Mouse (Mus musculus) megakaryocyte-erythroid progenitor cell, adult 5-6 weeks (primary cell): ENCODE results near the gene Piga. TPM values are rescaled to one million over a fixed set of nuclear protein-coding genes. Genes with fewer than 3 reads are reported as not detected.

Experiments
- ATAC-seq: replicated peaks from 2 replicates; pipeline ENCODE4 v1.8.0; 2016; ENCODE audit warnings: mild to moderate bottlenecking, inconsistent platforms; ENCODE audit not compliant: severe bottlenecking, poor library complexity, low FRiP score, low TSS enrichment
- total RNA-seq, 2 experiments: library from RNA; stranded (forward) in 1 of 2; stranded (reverse) in 1 of 2; fragments of 200-1000, 215-1000 nt in 1 of 2; fragments of >200 nt in 1 of 2; fragmentation: Nextera tagmentation in 1 of 2; gene quantifications; 2 replicates each; pipeline ENCODE4 v1.2.3; 2014 to 2017

Piga gene
- total RNA-seq, 2 experiments from 2014 or later: 31.1 to 39.2 TPM

DNA sequence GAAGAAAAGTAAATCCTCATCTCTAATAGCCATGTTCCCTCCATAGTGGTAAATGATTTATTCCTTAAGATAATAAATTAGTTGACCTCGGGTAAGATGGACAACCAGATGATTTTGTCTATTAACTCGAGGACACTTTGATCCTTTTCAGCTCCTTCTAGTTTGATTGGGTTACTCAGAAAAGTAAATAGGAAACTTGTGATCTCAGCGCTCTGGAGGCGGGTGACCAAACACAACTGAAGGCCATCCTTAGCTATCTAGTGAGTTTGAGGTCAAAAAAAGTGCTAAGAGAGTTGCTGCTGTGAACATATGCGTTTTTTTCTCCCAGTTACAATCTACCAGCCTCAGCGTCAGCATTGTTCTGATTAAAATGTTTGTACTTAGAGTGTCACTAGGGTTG is 11.0 kb downstream of the Piga start:
- ATAC-seq: no peak

GRCm38 (mm10) chrX:164431133-164431532 is 11.5 kb downstream of the Piga start:
- ATAC-seq: no peak

DNA sequence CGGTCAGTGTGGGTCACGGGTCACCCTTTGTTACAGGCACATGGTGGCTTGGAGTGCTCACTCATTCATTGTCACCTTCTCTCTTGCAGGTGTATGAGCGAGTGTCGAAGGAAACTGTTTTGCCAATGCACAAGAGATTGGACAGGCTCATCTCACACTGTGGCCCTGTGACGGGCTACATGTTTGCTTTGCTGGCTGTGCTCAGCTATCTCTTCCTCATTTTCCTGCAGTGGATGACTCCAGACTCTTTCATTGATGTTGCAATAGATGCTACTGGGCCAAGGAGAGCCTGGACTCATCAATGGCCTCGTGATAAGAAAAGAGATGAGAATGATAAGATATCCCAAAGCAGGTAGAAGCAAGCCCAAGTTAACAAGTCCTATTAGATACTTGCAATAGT is 12.0 kb downstream of the Piga start:
- ATAC-seq: no peak

- ATAC-seq: peak; percentile 85
These were observed 13.1 kb downstream of the Piga start for GRCm38 (mm10) chrX:164432682-164433081.

GRCm38 (mm10) chrX:164436709-164437108 is 17.1 kb downstream of the Piga start, which contains the start of gene Asb11:
Gene Asb11, plus strand, starts transcription at chrX:164436994.
- ATAC-seq: no peak

DNA sequence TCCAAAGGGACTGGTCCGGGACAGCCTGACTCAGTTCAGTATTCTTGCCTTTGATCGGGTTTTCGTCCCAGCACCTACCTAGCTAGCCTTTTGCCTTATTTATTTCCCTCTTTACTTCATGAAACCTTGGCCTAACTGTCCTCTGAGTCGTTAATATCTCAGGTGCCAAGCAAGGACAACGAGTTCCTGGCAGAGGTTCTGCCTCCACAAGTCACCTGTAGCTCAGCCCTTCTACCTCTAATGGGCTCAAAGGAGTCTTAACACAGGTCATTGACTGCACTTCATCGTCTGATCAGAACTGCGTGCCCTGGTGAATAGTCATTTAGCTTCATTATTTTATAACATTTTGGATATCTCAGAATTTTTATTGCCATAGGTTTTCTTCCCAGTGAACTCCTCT is 19.9 kb downstream of the Piga start:
- no peak for ATAC-seq

DNA sequence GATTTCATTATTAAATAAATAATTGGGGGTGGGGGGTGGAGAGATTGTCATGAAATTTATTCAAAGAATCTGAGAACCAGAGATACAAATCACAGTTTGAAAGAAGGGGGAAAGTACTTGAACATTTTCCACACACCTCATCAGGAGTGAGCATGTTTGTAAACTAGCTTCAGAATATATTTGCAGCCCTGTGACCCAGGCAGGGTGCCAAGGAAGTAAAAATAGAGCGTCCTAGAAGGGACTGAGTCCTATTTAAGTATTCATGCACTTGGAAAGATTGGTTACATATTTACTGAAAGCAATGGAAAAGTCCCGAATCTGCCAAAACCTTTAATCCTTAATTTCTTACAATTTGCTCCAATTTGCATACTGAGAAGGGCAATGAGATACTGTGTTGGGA is 20.6 kb downstream of the Piga start:
- no peak for ATAC-seq

GRCm38 (mm10) chrX:164440703-164441102 is 21.1 kb downstream of the Piga start:
- ATAC-seq: no peak

DNA sequence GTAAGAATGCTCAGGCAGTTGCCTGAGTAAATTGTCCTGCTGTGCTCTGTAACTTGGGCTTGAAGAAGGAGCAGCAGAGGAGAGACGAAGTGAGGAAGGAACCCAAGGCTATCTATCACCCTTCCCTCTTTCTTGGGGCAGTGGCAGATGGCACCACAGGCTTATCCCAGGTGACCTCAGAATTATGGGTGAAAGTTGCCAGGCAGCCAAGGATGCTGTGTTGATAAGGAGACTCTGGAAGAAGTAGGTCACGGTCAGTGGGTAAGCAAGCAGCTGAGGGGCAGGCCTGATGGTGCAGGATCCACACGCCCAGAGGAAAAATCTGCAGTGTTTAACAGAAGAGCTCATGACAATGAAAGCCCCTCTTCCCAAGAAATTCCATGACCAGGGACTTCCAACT is 21.7 kb downstream of the Piga start:
- peak; percentile 47; the same call in 1 of the 2 replicates for ATAC-seq

GRCm38 (mm10) chrX:164445601-164446000 is 26.0 kb downstream of the Piga start:
- ATAC-seq: no peak

DNA sequence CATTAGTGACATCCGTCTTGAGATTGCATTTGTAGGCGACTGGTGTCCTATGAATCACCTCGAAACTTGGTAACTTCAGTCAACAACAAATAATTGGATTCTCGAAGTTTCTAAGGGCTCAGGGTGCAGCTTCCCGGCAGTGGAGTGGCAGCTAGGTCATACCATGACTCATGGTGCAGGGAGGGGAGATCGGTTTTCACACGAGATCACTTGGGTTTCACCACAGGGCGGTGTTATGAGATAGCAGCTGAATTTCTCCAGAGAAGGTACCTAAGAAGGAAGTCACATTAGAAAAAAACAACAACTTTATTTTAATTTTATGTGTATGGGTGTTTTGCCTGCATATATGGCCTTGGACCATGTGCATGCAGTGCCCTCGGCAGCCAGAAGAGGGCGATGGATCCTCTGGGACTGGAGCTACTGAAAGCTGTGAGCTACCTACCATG is 26.5 kb downstream of the Piga start:
- no peak for ATAC-seq

GRCm38 (mm10) chrX:164446835-164447681 is 27.5 kb downstream of the Piga start:
- no peak for ATAC-seq

- peak; percentile 93 for ATAC-seq
These were observed 28.1 kb downstream of the Piga start for GRCm38 (mm10) chrX:164447682-164448071.

DNA sequence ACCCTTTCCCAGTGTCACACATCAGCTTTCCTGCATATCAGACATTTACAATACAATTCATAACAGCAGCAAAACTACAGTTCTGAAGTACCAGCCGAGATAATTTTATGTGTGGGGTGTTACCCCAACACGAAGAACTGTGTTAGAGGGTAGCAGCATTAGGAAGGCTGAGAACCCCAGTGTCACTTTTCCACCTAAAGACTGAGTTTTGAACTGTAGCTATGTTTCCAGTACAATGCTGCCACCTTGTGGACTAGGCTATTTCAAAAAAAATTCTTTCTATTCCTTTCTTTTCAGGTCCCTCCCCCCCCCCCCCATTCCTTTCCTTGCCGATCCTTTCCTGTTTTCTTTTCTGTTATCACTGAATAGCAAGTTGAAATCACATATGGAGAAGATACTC is 29.6 kb downstream of the Piga start:
- ATAC-seq: no peak; the same call in 1 of the 2 replicates

DNA sequence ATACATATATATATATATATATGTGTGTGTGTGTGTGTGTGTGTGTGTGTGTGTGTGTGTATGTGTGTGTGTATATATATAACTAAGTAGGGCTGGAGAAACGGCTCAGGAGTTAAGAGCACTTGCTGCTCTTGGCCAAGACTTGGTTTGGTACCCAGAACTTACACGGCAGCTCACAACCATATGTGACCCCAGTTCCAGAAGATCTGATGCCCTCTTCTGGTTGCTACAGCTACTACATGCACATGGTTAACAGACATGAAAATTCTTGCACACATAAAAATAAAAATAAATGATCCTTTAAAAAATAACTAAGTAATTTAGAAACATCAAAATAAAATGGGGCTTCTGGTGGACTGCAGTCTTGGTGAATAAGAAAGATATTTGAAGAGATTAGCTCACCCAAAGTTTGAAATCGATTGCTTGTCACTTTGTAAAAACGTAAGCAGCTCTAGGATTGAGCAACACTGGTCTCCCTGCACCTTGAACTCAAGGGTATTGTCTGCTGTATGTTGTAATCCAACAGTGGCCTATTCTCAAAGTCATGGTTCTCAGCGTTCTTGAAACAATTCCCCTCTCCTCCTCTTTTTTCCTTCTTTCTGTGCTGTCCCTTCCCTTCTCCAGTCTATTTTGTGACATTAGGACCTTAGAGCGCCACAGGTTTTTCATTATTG is 39.8 kb downstream of the Piga start:
- no peak for ATAC-seq

Other genes starting within 250 kb of the Piga start
- not detected in 2 replicates for gene Bmx, start 161.6 kb upstream of the Piga start, total RNA-seq (2014; fragmentation: Nextera tagmentation)
- gene Bmx, start 161.6 kb upstream of the Piga start, total RNA-seq (2017): 0.14 TPM in 1 of 2 replicates, not detected in the other
- 1.5 TPM in 1 of 2 replicates, not detected in the other for gene Pir, start 150.4 kb upstream of the Piga start, total RNA-seq (2014; fragmentation: Nextera tagmentation)
- gene Pir, start 150.4 kb upstream of the Piga start, total RNA-seq (2017): 2.6 TPM in 1 of 2 replicates, not detected in the other
- gene Vegfd, start 46.4 kb upstream of the Piga start, total RNA-seq (2014; fragmentation: Nextera tagmentation): 1.0 TPM in 1 of 2 replicates, not detected in the other
- 0.23 TPM in 1 of 2 replicates, not detected in the other for gene Vegfd, start 46.4 kb upstream of the Piga start, total RNA-seq (2017)
- gene Asb11, start 17.2 kb downstream of the Piga start, total RNA-seq (2014; fragmentation: Nextera tagmentation): 1.2 TPM in 1 of 2 replicates, not detected in the other
- 2.0 TPM in 1 of 2 replicates, not detected in the other for gene Asb11, start 17.2 kb downstream of the Piga start, total RNA-seq (2017)
- gene Asb9, start 86.5 kb downstream of the Piga start, total RNA-seq (2014; fragmentation: Nextera tagmentation): not detected in 2 replicates
- gene Asb9, start 86.5 kb downstream of the Piga start, total RNA-seq (2017): not detected in 2 replicates